Mouse (Mus musculus) testis, adult 2 months (tissue): ENCODE data around the gene Cd164.

Experiments used
- CTCF ChIP-seq: fragments of 200-500 bp; IDR thresholded peaks from 2 replicates; pipeline ENCODE4 v1.5.1; 2012; ENCODE audit warnings: low read depth, mild to moderate bottlenecking, inconsistent platforms, low read length, moderate library complexity; ENCODE audit not compliant: control insufficient read depth, insufficient read depth, insufficient replicate concordance
- POLR2A ChIP-seq: fragments of 200-500 bp; IDR thresholded peaks from 2 replicates; pipeline ENCODE4 v1.6.1; 2012; ENCODE audit warnings: low read depth, mild to moderate bottlenecking, inconsistent platforms, low read length, moderate library complexity; ENCODE audit not compliant: control insufficient read depth

DNA sequence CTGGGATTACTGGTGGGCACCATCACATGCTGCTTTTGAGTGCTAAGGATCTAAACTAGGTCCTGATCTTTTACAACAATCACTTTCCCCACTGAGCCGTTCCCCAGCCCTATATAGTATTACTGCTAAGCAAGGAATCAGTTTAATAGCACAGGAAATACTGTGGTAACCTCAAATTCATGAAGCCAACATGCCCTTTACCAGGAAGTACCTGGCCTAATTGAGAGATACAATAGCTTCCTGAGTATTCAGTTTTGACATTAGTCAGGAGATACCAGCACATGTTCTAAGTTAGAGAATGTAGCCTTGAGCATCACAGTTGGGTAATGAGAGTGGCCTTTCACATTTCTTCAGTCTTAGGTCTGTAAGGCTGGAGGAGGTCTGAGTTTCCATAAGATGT, 17.5 kb downstream of the Cd164 start:
- TF ChIP-seq CTCF (no peak), POLR2A (no peak)
